Mouse (Mus musculus): ENCODE data around the gene Fam217b.

DNA sequence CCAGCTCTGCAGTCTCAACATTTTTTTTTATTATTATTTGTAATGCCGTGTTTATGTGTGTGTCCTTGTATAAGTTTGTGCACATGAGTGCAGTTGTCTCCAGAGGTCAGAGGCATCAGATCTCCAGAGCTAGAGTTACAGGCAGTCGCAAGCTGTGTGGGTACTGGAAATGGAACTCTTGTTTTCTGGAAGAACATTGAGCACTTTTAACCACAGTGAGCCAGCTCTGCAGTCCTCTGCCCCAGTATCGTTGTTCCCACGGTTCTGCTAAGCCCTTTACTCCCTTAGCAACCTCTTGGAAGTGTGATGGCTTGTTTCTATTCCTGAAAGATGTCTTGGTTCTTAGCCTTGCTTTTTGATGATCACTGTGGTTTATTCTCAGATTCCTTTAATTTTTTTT, 35.1 kb downstream of the Fam217b start:
- TF ChIP-seq CTCF (IDR thresholded peaks at IDR 0.05) (no peak), EP300 (IDR thresholded peaks at IDR 0.05) (no peak)
